Comparison of ENCODE assay signal across 8 mouse cellular contexts in the genomic region with DNA sequence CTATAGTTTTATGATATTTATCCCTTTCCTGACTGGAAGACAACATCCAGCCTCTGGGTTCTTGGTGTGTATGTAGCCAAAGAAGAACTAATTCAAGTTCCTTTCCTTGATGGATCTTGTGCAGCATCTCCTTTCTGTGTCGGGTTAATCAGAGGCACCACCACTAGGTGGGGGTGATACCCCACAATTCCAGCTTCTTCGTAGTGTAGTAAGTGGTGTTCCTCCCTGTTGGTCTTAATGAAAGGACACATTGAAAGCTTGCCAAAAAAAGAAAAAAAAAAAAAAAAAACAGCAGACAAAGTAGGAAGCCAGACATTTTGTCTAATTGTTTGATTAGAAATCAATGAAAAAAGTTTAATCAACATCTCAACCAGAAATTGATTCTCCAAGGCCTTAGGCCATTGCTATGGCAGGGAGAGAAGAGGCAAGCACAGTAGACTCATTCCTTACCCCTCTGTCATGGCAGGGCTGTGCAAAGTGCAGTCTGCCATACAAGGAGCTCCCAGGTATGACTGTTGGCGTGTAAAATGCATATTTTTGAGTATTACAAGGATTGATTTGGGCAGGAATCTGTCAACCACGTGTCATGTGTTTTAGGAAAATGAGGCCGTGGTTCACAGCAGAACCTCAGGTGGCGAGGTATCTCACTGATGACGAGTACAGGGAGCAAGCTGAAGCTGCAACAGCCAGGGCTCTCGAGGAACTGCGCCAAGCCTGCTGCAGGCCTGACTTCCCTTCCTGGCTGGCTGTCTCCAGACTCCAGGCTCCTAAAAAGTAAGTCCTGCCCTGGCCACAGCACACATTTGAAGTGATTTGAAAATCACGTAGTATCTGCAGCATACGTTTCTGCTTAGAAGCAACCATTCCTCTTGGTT. TPM values are rescaled to one million over a fixed set of nuclear protein-coding genes. Genes with fewer than 3 reads are reported as not detected.
DNase-seq lines count a peak whose midpoint lies in the region; ATAC-seq and TF ChIP-seq lines count a peak whose summit lies in the region.

No protein-coding gene starts in this region.

- no peaks in the 10 kb centered on the region; the same call in 1 of the 2 replicates for H3K36me3 ChIP-seq in embryonic facial prominence, embryonic 11.5 days (replicated peaks; ENCODE audit: control insufficient read depth, insufficient read depth, low read depth, low read length)
- peaks cover 11% of the 10 kb centered on the region; the same call in 1 of the 2 replicates for H3K36me3 ChIP-seq in heart, embryonic 16.5 days (ENCODE audit: control insufficient read depth, insufficient read depth)
- no peaks in the 10 kb centered on the region; the same call in 1 of the 2 replicates for H3K36me3 ChIP-seq in liver, postnatal 0 days (replicated peaks; ENCODE audit: insufficient read depth, low read length)
- peaks cover 5% of the 10 kb centered on the region; the same call in 1 of the 2 replicates for H3K36me3 ChIP-seq in neural tube, embryonic 14.5 days (ENCODE audit: control insufficient read depth, insufficient read depth, low read length)

- no peak overlapping the region for H3K9ac ChIP-seq in embryonic facial prominence, embryonic 11.5 days (replicated peaks; ENCODE audit: low read length)
- no peak overlapping the region for H3K9ac ChIP-seq in heart, embryonic 16.5 days (ENCODE audit: low read length)
- H3K9ac ChIP-seq in liver, postnatal 0 days (replicated peaks) = no peak overlapping the region
- no peak overlapping the region for H3K9ac ChIP-seq in neural tube, embryonic 14.5 days (replicated peaks; ENCODE audit: low read depth, low read length)

- H3K27ac ChIP-seq in embryonic facial prominence, embryonic 11.5 days (replicated peaks; ENCODE audit: low read depth, low read length) = no peak overlapping the region
- H3K27ac ChIP-seq in heart, embryonic 16.5 days (ENCODE audit: low read length) = no peak overlapping the region
- no peak overlapping the region for H3K27ac ChIP-seq in liver, postnatal 0 days (ENCODE audit: low read depth)
- H3K27ac ChIP-seq in neural tube, embryonic 14.5 days (ENCODE audit: low read depth, low read length) = no peak overlapping the region

- H3K4me3 ChIP-seq in embryonic facial prominence, embryonic 11.5 days (ENCODE audit: low read depth, low read length) = no peak overlapping the region
- H3K4me3 ChIP-seq in heart, embryonic 16.5 days (ENCODE audit: low read length) = no peak overlapping the region
- H3K4me3 ChIP-seq in liver, postnatal 0 days (ENCODE audit: low read depth, low read length) = no peak overlapping the region
- H3K4me3 ChIP-seq in neural tube, embryonic 14.5 days (ENCODE audit: low read depth, low read length) = no peak overlapping the region

- ATAC-seq in embryonic facial prominence, embryonic 11.5 days (replicated peaks; ENCODE audit: insufficient number of reproducible peaks, low FRiP score, low TSS enrichment, low read depth) = no peak
- peak; percentile 77 for ATAC-seq in heart, embryonic 16.5 days (replicated peaks; ENCODE audit: extremely low read depth, insufficient read depth, low FRiP score)
- peak; percentile 65 for ATAC-seq in liver, postnatal 0 days
- peak; percentile 93 for ATAC-seq in neural tube, embryonic 14.5 days (ENCODE audit: low read depth)

- H3K27me3 ChIP-seq in embryonic facial prominence, embryonic 11.5 days (ENCODE audit: control insufficient read depth, insufficient read depth, low read length) = no peaks in the 10 kb centered on the region
- H3K27me3 ChIP-seq in heart, embryonic 16.5 days (ENCODE audit: control insufficient read depth, insufficient read depth, low read length) = no peaks in the 10 kb centered on the region
- H3K27me3 ChIP-seq in liver, postnatal 0 days (ENCODE audit: insufficient read depth, low read length) = no peaks in the 10 kb centered on the region
- H3K27me3 ChIP-seq in neural tube, embryonic 14.5 days (ENCODE audit: control insufficient read depth, insufficient read depth, low read length) = no peaks in the 10 kb centered on the region

- peak; percentile 79 for TF ChIP-seq CTCF in liver, postnatal 0 days (IDR thresholded peaks at IDR 0.05; ENCODE audit: low read depth)

- H3K4me2 ChIP-seq in embryonic facial prominence, embryonic 11.5 days (ENCODE audit: low read depth, low read length) = no peak overlapping the region
- no peak overlapping the region for H3K4me2 ChIP-seq in heart, embryonic 16.5 days (ENCODE audit: low read depth, low read length)
- H3K4me2 ChIP-seq in liver, postnatal 0 days (ENCODE audit: low read depth, low read length) = no peak overlapping the region
- H3K4me2 ChIP-seq in neural tube, embryonic 14.5 days (ENCODE audit: low read depth, low read length) = no peak overlapping the region

- TF ChIP-seq EP300 in liver, postnatal 0 days (IDR thresholded peaks at IDR 0.05; ENCODE audit: low read depth) = no peak

- no peaks in the 10 kb centered on the region for H3K4me1 ChIP-seq in embryonic facial prominence, embryonic 11.5 days (ENCODE audit: control insufficient read depth, insufficient read depth, low read length)
- peaks cover 12% of the 10 kb centered on the region for H3K4me1 ChIP-seq in heart, embryonic 16.5 days (ENCODE audit: control insufficient read depth, insufficient read depth, low read length)
- no peaks in the 10 kb centered on the region for H3K4me1 ChIP-seq in liver, postnatal 0 days (ENCODE audit: insufficient read depth)
- H3K4me1 ChIP-seq in neural tube, embryonic 14.5 days (ENCODE audit: control insufficient read depth, insufficient read depth, low read length) = no peaks in the 10 kb centered on the region

- peak; percentile 83 for DNase-seq in CD4-positive, CD25-positive, alpha-beta regulatory T cell, adult 2 months (ENCODE audit: low read depth, low spot score)
- peak; percentile 79 for DNase-seq in adrenal gland, postnatal 10 days
- peak; percentile 71 for DNase-seq in embryonic facial prominence, embryonic 11.5 days (ENCODE audit: low spot score)
- DNase-seq in kidney, postnatal 4 days = peak; percentile 78 to 84
- peak; percentile 80 for DNase-seq in liver, postnatal 0 days
- DNase-seq in thymus, postnatal 0 days (ENCODE audit: low spot score) = peak; percentile 83

- WGBS in embryonic facial prominence, embryonic 11.5 days = 83% methylated on average over 11 of the region's 11 CpGs
- 68% methylated on average over 11 of the region's 11 CpGs for WGBS in heart, embryonic 16.5 days
- 68% methylated on average over 11 of the region's 11 CpGs for WGBS in liver, postnatal 0 days (ENCODE audit: insufficient replicate concordance)
- 81% methylated on average over 11 of the region's 11 CpGs for WGBS in neural tube, embryonic 14.5 days

- H3K9me3 ChIP-seq in embryonic facial prominence, embryonic 11.5 days (replicated peaks; ENCODE audit: control insufficient read depth, low read length) = no peaks in the 10 kb centered on the region
- no peaks in the 10 kb centered on the region for H3K9me3 ChIP-seq in heart, embryonic 16.5 days (replicated peaks; ENCODE audit: control insufficient read depth, low read length)
- H3K9me3 ChIP-seq in liver, postnatal 0 days (ENCODE audit: low read length) = no peaks in the 10 kb centered on the region
- no peaks in the 10 kb centered on the region for H3K9me3 ChIP-seq in neural tube, embryonic 14.5 days (ENCODE audit: control insufficient read depth, low read length)

RNA-seq across cellular contexts. Expression of a gene that starts 17.9 kb away (rescaled TPM):
- total RNA-seq in adrenal gland, postnatal 10 days (2021) = 1 to 10 TPM; 3.1 to 5.4 TPM
- polyA plus RNA-seq in embryonic facial prominence, embryonic 11.5 days (2014; fragmentation: Nextera tagmentation; extraction: Ambion mirVana) = 11.2 and 12.1 TPM in 2 replicates
- polyA plus RNA-seq in heart, embryonic 16.5 days (2015; fragmentation: Nextera tagmentation; extraction: Ambion mirVana) = 4.7 and 5.7 TPM in 2 replicates
- 1.1 and 1.2 TPM in 2 replicates for polyA plus RNA-seq in liver, postnatal 0 days (2015; fragmentation: Nextera tagmentation; extraction: Ambion mirVana)
- polyA plus RNA-seq in neural tube, embryonic 14.5 days (2014; fragmentation: Nextera tagmentation; extraction: Ambion mirVana) = 8.5 and 8.6 TPM in 2 replicates
- 12.5 and 15.8 TPM in 2 replicates for polyA plus RNA-seq in thymus, postnatal 0 days (2015; fragmentation: Nextera tagmentation; extraction: Ambion mirVana)
